Mouse (Mus musculus): ENCODE results near the gene 1700015F17Rik. TPM values are rescaled to one million over a fixed set of nuclear protein-coding genes. Genes with fewer than 3 reads are reported as not detected.

1700015F17Rik gene
- not detected in 2 replicates for polyA plus RNA-seq (2014; fragmentation: Nextera tagmentation; extraction: Ambion mirVana)

GRCm38 (mm10) chr5:5479043-5479442 lies at the start of gene 1700015F17Rik:
TSS of gene 1700015F17Rik (minus strand) at chr5:5479143.
- no peak within 1 kb of the TSS for H3K27ac ChIP-seq (ENCODE audit: low read length)
- no peak for ATAC-seq (ENCODE audit: insufficient number of reproducible peaks, insufficient read depth, low FRiP score, low read depth)

GRCm38 (mm10) chr5:5515411-5515810 lies 36.5 kb upstream of the 1700015F17Rik start:
- Histone ChIP-seq H3K27me3 (ENCODE audit: control insufficient read depth, insufficient read depth, low read length) (no peaks in the 10 kb centered on the region), H3K4me3 (ENCODE audit: low read depth, low read length) (no peak overlapping the region), H3K9ac (replicated peaks; ENCODE audit: low read depth, low read length) (no peak overlapping the region), H3K9me3 (ENCODE audit: control insufficient read depth, low read depth, low read length) (no peaks in the 10 kb centered on the region), H3K36me3 (ENCODE audit: control insufficient read depth, insufficient read depth, low read length) (no peaks in the 10 kb centered on the region; the same call in 1 of the 2 replicates), H3K4me2 (replicated peaks; ENCODE audit: low read depth, low read length) (no peak overlapping the region), H3K4me1 (ENCODE audit: control insufficient read depth, insufficient read depth, low read length) (no peaks in the 10 kb centered on the region), H3K27ac (ENCODE audit: low read length) (no peak overlapping the region)
- no peak for ATAC-seq (ENCODE audit: insufficient number of reproducible peaks, insufficient read depth, low FRiP score, low read depth)
- 81% methylated on average over 5 of the region's 5 CpGs for WGBS

More at GRCm38 (mm10) chr5:5479043-5479442, at the start of gene 1700015F17Rik:
- Histone ChIP-seq H3K4me1 (ENCODE audit: control insufficient read depth, insufficient read depth, low read length) (no peaks in the 10 kb centered on the region), H3K4me3 (ENCODE audit: low read depth, low read length) (no peak within 1 kb of the TSS), H3K27me3 (ENCODE audit: control insufficient read depth, insufficient read depth, low read length) (no peaks in the 10 kb centered on the region), H3K36me3 (ENCODE audit: control insufficient read depth, insufficient read depth, low read length) (no peaks in the 10 kb centered on the region), H3K4me2 (replicated peaks; ENCODE audit: low read depth, low read length) (no peak within 1 kb of the TSS), H3K9me3 (ENCODE audit: control insufficient read depth, low read depth, low read length) (no peaks in the 10 kb centered on the region), H3K9ac (replicated peaks; ENCODE audit: low read depth, low read length) (no peak within 1 kb of the TSS)
- 93% methylated on average over 6 of the region's 6 CpGs for WGBS

DNA sequence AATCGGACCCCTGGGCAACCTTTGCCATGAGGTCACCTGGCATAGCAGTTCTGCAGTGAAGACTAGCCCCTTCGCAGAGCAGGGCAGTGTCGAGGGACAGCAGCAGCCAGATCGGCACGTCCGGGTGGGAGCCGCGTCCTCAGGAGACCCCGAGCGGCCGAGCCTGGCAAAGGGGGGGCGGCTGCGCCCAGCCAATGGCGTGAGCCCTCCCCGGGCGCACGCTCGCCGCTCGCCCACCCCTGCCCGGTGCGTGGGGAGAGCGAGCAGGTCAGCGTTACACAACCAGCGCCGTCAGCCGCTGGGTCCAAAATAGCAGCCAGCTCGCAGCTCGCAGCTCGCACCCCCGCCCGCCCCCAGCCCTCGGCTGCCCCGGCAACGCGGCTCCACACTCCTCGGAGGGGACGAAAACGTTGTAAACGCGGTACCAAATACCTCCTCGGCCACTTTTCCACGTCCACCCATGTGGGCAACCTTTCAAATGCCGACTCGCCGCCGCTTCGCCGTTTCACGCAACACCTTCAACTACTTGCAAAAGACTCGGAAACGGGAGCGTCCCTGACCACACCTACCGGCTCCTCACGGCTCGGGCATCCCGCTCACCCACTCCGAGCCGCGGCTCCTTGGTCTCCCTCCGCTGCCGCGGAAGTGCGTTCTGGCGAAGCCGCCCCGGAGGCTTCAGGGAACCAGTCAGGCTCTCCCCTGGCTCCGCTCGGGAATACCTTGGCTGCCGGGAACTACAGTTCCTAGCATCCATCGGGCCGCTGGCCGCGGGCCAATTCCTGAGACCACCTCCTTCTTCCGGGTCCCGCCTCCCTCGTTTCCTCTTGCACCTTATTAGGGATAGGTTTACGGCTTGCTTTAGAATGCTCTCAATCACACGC lies 35.5 kb upstream of the 1700015F17Rik start, which contains the start of gene Cldn12:
Gene Cldn12, minus strand, starts transcription at position 763 of the 881 bp plus-strand sequence.
- Histone ChIP-seq H3K9ac (replicated peaks; ENCODE audit: low read depth, low read length) (peak within 1 kb of the TSS; percentile 62), H3K4me3 (ENCODE audit: low read depth, low read length) (peak within 1 kb of the TSS; percentile 85), H3K9me3 (ENCODE audit: control insufficient read depth, low read depth, low read length) (no peaks in the 10 kb centered on the region), H3K4me1 (ENCODE audit: control insufficient read depth, insufficient read depth, low read length) (no peaks in the 10 kb centered on the region), H3K27ac (ENCODE audit: low read length) (peak within 1 kb of the TSS; percentile 88), H3K27me3 (ENCODE audit: control insufficient read depth, insufficient read depth, low read length) (no peaks in the 10 kb centered on the region), H3K4me2 (replicated peaks; ENCODE audit: low read depth, low read length) (peak within 1 kb of the TSS; percentile 70), H3K36me3 (ENCODE audit: control insufficient read depth, insufficient read depth, low read length) (no peaks in the 10 kb centered on the region; the same call in 1 of the 2 replicates)
- under 1% methylated on average over 75 of the region's 79 CpGs for WGBS
- peak; percentile 95 for ATAC-seq (ENCODE audit: insufficient number of reproducible peaks, insufficient read depth, low FRiP score, low read depth)

GRCm38 (mm10) chr5:5511401-5511800 lies 32.5 kb upstream of the 1700015F17Rik start:
- 85% methylated on average over 3 of the region's 3 CpGs for WGBS

GRCm38 (mm10) chr5:5510989-5511388 lies 32.0 kb upstream of the 1700015F17Rik start:
- H3K4me1 ChIP-seq (ENCODE audit: control insufficient read depth, insufficient read depth, low read length): no peaks in the 10 kb centered on the region
- no peaks in the 10 kb centered on the region for H3K27me3 ChIP-seq (ENCODE audit: control insufficient read depth, insufficient read depth, low read length)
- no peak overlapping the region for H3K4me3 ChIP-seq (ENCODE audit: low read depth, low read length)
- H3K36me3 ChIP-seq (ENCODE audit: control insufficient read depth, insufficient read depth, low read length): peaks cover 10% of the 10 kb centered on the region; the same call in 1 of the 2 replicates
- H3K27ac ChIP-seq (ENCODE audit: low read length): no peak overlapping the region
- no peak overlapping the region for H3K9ac ChIP-seq (replicated peaks; ENCODE audit: low read depth, low read length)
- ATAC-seq (ENCODE audit: insufficient number of reproducible peaks, insufficient read depth, low FRiP score, low read depth): no peak
- H3K9me3 ChIP-seq (ENCODE audit: control insufficient read depth, low read depth, low read length): no peaks in the 10 kb centered on the region
- 79% methylated on average over 5 of the region's 5 CpGs for WGBS
- no peak overlapping the region for H3K4me2 ChIP-seq (replicated peaks; ENCODE audit: low read depth, low read length)

More at GRCm38 (mm10) chr5:5511401-5511800, 32.5 kb upstream of the 1700015F17Rik start:
- H3K4me1 ChIP-seq (ENCODE audit: control insufficient read depth, insufficient read depth, low read length): no peaks in the 10 kb centered on the region
- H3K9me3 ChIP-seq (ENCODE audit: control insufficient read depth, low read depth, low read length): no peaks in the 10 kb centered on the region
- H3K36me3 ChIP-seq (ENCODE audit: control insufficient read depth, insufficient read depth, low read length): peaks cover 10% of the 10 kb centered on the region; the same call in 1 of the 2 replicates
- H3K4me3 ChIP-seq (ENCODE audit: low read depth, low read length): no peak overlapping the region
- H3K27me3 ChIP-seq (ENCODE audit: control insufficient read depth, insufficient read depth, low read length): no peaks in the 10 kb centered on the region
- ATAC-seq (ENCODE audit: insufficient number of reproducible peaks, insufficient read depth, low FRiP score, low read depth): no peak
- H3K9ac ChIP-seq (replicated peaks; ENCODE audit: low read depth, low read length): no peak overlapping the region
- no peak overlapping the region for H3K27ac ChIP-seq (ENCODE audit: low read length)
- H3K4me2 ChIP-seq (replicated peaks; ENCODE audit: low read depth, low read length): no peak overlapping the region

GRCm38 (mm10) chr5:5510304-5510887 lies 31.5 kb upstream of the 1700015F17Rik start:
- H3K4me1 ChIP-seq (ENCODE audit: control insufficient read depth, insufficient read depth, low read length): no peaks in the 10 kb centered on the region
- H3K9me3 ChIP-seq (ENCODE audit: control insufficient read depth, low read depth, low read length): no peaks in the 10 kb centered on the region
- ATAC-seq (ENCODE audit: insufficient number of reproducible peaks, insufficient read depth, low FRiP score, low read depth): no peak
- no peak overlapping the region for H3K9ac ChIP-seq (replicated peaks; ENCODE audit: low read depth, low read length)
- WGBS: 81% methylated on average over 10 of the region's 10 CpGs
- H3K4me3 ChIP-seq (ENCODE audit: low read depth, low read length): no peak overlapping the region
- H3K4me2 ChIP-seq (replicated peaks; ENCODE audit: low read depth, low read length): no peak overlapping the region
- H3K36me3 ChIP-seq (ENCODE audit: control insufficient read depth, insufficient read depth, low read length): peaks cover 10% of the 10 kb centered on the region; the same call in 1 of the 2 replicates
- H3K27me3 ChIP-seq (ENCODE audit: control insufficient read depth, insufficient read depth, low read length): no peaks in the 10 kb centered on the region
- no peak overlapping the region for H3K27ac ChIP-seq (ENCODE audit: low read length)

GRCm38 (mm10) chr5:5508231-5508630 lies 29.3 kb upstream of the 1700015F17Rik start:
- H3K9me3 ChIP-seq (ENCODE audit: control insufficient read depth, low read depth, low read length): no peaks in the 10 kb centered on the region
- no peaks in the 10 kb centered on the region for H3K27me3 ChIP-seq (ENCODE audit: control insufficient read depth, insufficient read depth, low read length)
- ATAC-seq (ENCODE audit: insufficient number of reproducible peaks, insufficient read depth, low FRiP score, low read depth): no peak
- H3K9ac ChIP-seq (replicated peaks; ENCODE audit: low read depth, low read length): no peak overlapping the region
- peaks cover 10% of the 10 kb centered on the region; the same call in 1 of the 2 replicates for H3K36me3 ChIP-seq (ENCODE audit: control insufficient read depth, insufficient read depth, low read length)
- no peak overlapping the region for H3K27ac ChIP-seq (ENCODE audit: low read length)
- no peak overlapping the region for H3K4me3 ChIP-seq (ENCODE audit: low read depth, low read length)
- WGBS: 82% methylated on average over 10 of the region's 10 CpGs
- no peaks in the 10 kb centered on the region for H3K4me1 ChIP-seq (ENCODE audit: control insufficient read depth, insufficient read depth, low read length)
- no peak overlapping the region for H3K4me2 ChIP-seq (replicated peaks; ENCODE audit: low read depth, low read length)

GRCm38 (mm10) chr5:5507701-5508225 lies 28.8 kb upstream of the 1700015F17Rik start:
- H3K4me2 ChIP-seq (replicated peaks; ENCODE audit: low read depth, low read length): no peak overlapping the region
- no peaks in the 10 kb centered on the region for H3K4me1 ChIP-seq (ENCODE audit: control insufficient read depth, insufficient read depth, low read length)
- no peak overlapping the region for H3K9ac ChIP-seq (replicated peaks; ENCODE audit: low read depth, low read length)
- no peak overlapping the region for H3K4me3 ChIP-seq (ENCODE audit: low read depth, low read length)
- no peaks in the 10 kb centered on the region for H3K9me3 ChIP-seq (ENCODE audit: control insufficient read depth, low read depth, low read length)
- ATAC-seq (ENCODE audit: insufficient number of reproducible peaks, insufficient read depth, low FRiP score, low read depth): peak; percentile 61; the same call in 1 of the 2 replicates
- 58% methylated on average over 20 of the region's 20 CpGs for WGBS
- no peaks in the 10 kb centered on the region for H3K27me3 ChIP-seq (ENCODE audit: control insufficient read depth, insufficient read depth, low read length)
- H3K36me3 ChIP-seq (ENCODE audit: control insufficient read depth, insufficient read depth, low read length): peaks cover 10% of the 10 kb centered on the region; the same call in 1 of the 2 replicates
- no peak overlapping the region for H3K27ac ChIP-seq (ENCODE audit: low read length)

Measured in stomach, embryonic 14.5 days (tissue).